Mouse (Mus musculus) kidney, postnatal 0 days (tissue): ENCODE results near the gene Rhpn2. TPM values are rescaled to one million over a fixed set of nuclear protein-coding genes. Genes with fewer than 3 reads are reported as not detected.

Experiments
- ATAC-seq: fragments of 200-750 bp; cut with Nextera tagmentation; replicated peaks from 2 replicates; pipeline ENCODE4 v1.8.0; 2017; ENCODE audit warnings: low read depth, moderate number of reproducible peaks, moderate TSS enrichment, moderate library complexity; ENCODE audit not compliant: low FRiP score
- DNase-seq: peaks from one replicate; pipeline ENCODE4 v3.0.0-alpha.2; 2016; ENCODE audit warnings: low spot score
- H3K27ac ChIP-seq: fragments of 300-500 bp; sonication (generic); 2 replicates; pipeline ENCODE4 v1.5.1; 2014; ENCODE audit warnings: mild to moderate bottlenecking
- H3K27me3 ChIP-seq: fragments of 300-500 bp; sonication (generic); 2 replicates; pipeline ENCODE4 v1.6.1; 2014; ENCODE audit warnings: low read length, mixed read lengths; ENCODE audit not compliant: insufficient read depth
- H3K36me3 ChIP-seq: fragments of 300-500 bp; sonication (generic); 2 replicates; pipeline ENCODE4 v1.6.1; 2014; ENCODE audit warnings: low read length, mixed read lengths; ENCODE audit not compliant: insufficient read depth
- H3K4me1 ChIP-seq: fragments of 300-500 bp; sonication (generic); replicated peaks from 2 replicates; pipeline ENCODE4 v1.6.1; 2014; ENCODE audit warnings: antibody characterized with exemption, low read length, mixed read lengths; ENCODE audit not compliant: insufficient read depth
- H3K4me2 ChIP-seq: fragments of 300-500 bp; sonication (generic); 2 replicates; pipeline ENCODE4 v1.6.1; 2014; ENCODE audit warnings: mild to moderate bottlenecking, low read length, moderate library complexity, mixed read lengths
- H3K4me3 ChIP-seq: fragments of 300-500 bp; sonication (generic); replicated peaks from 2 replicates; pipeline ENCODE4 v1.5.1; 2014; ENCODE audit warnings: low read depth, low read length
- H3K9ac ChIP-seq: fragments of 300-500 bp; sonication (generic); 2 replicates; pipeline ENCODE4 v1.6.1; 2014; ENCODE audit warnings: low read depth, low read length
- H3K9me3 ChIP-seq: fragments of 300-500 bp; sonication (generic); replicated peaks from 2 replicates; pipeline ENCODE4 v1.6.1; 2016; ENCODE audit warnings: low read length, inconsistent platforms, mixed read lengths
- CTCF ChIP-seq: IDR thresholded peaks from 2 replicates; pipeline ENCODE4 v1.5.1; 2016; ENCODE audit warnings: antibody characterized with exemption, low read depth, mild to moderate bottlenecking, moderate library complexity
- WGBS: fragments of 180-500 bp; shearing (Covaris S2); extraction: QIAGEN DNeasy Blood & Tissue Kit; methylation state at CpG from one replicate; pipeline ENCODE4 v1.1.7; 2014; 5-methylcytosine and 5-hydroxymethylcytosine counted together
- polyA plus RNA-seq: library from polyadenylated mRNA; unstranded; fragments of >200 nt; fragmentation: Nextera tagmentation; extraction: Ambion mirVana; gene quantifications from 2 replicates; pipeline ENCODE4 v1.2.1, GENCODE M21; 2015

Gene Rhpn2
- polyA plus RNA-seq, 1 experiment from 2014 or later = 14.6 TPM

- WGBS = 87% methylated on average over 8 of the region's 8 CpGs
- no peaks in the 10 kb centered on the region for H3K27me3 ChIP-seq
These were observed 46.4 kb downstream of the Rhpn2 start for GRCm38 (mm10) chr7:35380351-35380750.

DNA sequence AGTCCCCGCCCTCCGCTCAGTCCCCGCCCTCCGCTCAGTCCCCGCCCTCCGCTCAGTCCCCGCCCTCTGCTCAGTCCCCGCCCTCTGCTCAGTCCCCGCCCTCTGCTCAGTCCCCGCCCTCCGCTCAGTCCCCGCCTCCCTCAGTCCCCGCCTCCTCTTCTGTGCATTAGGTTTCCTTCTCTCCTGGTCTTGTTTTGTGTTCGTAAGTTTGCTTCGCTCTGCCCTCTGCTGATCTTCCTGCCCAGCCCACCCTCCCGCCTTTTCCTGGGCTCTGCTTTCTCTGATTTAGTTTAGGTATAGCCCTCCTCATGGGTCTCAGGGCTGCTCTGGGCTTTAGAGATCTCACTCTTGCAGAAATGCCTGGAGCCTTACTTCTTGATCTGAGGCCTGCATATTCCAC, 47.9 kb downstream of the Rhpn2 start:
- WGBS = 63% methylated on average over 15 of the region's 16 CpGs
- Histone ChIP-seq H3K9ac (no peak overlapping the region), H3K27ac (no peak overlapping the region), H3K4me3 (no peak overlapping the region), H3K27me3 (no peaks in the 10 kb centered on the region), H3K4me1 (no peaks in the 10 kb centered on the region), H3K4me2 (no peak overlapping the region), H3K36me3 (peaks cover 10% of the 10 kb centered on the region; the same call in 1 of the 2 replicates), H3K9me3 (no peaks in the 10 kb centered on the region)
- ATAC-seq (0 out of 2 replicates have a peak, but pooled peaks have one; percentile 8), DNase-seq (no peak)
- TF ChIP-seq CTCF = no peak

More at GRCm38 (mm10) chr7:35380351-35380750, 46.4 kb downstream of the Rhpn2 start:
- Histone ChIP-seq H3K27ac (no peak overlapping the region), H3K9ac (no peak overlapping the region), H3K36me3 (peaks cover 3% of the 10 kb centered on the region; the same call in 1 of the 2 replicates), H3K4me1 (no peaks in the 10 kb centered on the region), H3K4me3 (no peak overlapping the region), H3K9me3 (no peaks in the 10 kb centered on the region), H3K4me2 (no peak overlapping the region)
- no peak for DNase-seq
- TF ChIP-seq CTCF = no peak
- no peak for ATAC-seq

- ATAC-seq = peak; percentile 66; the same call in 1 of the 2 replicates
- 0 out of 2 replicates have a peak, but pooled peaks cover 10% of the 10 kb centered on the region for H3K36me3 ChIP-seq
- no peak overlapping the region for H3K27ac ChIP-seq
- H3K9me3 ChIP-seq = no peaks in the 10 kb centered on the region
- H3K4me1 ChIP-seq = no peaks in the 10 kb centered on the region
- H3K4me3 ChIP-seq = no peak overlapping the region
- H3K9ac ChIP-seq = no peak overlapping the region
- no peak for DNase-seq
- WGBS = 20% methylated on average over 2 of the region's 2 CpGs
- H3K27me3 ChIP-seq = no peaks in the 10 kb centered on the region
- H3K4me2 ChIP-seq = no peak overlapping the region
- TF ChIP-seq CTCF = no peak
These were observed 48.9 kb downstream of the Rhpn2 start for GRCm38 (mm10) chr7:35382706-35383353.

GRCm38 (mm10) chr7:35386525-35386952, 52.6 kb downstream of the Rhpn2 start:
- H3K4me2 ChIP-seq = no peak overlapping the region
- H3K27me3 ChIP-seq = no peaks in the 10 kb centered on the region
- no peak overlapping the region for H3K4me3 ChIP-seq
- ATAC-seq = peak; percentile 21; the same call in 1 of the 2 replicates
- peak overlapping the region; percentile 67 for H3K27ac ChIP-seq
- peaks cover 7% of the 10 kb centered on the region; the same call in 1 of the 2 replicates for H3K4me1 ChIP-seq
- TF ChIP-seq CTCF = peak; percentile 66
- DNase-seq = peak; percentile 57
- 55% methylated on average over 6 of the region's 6 CpGs for WGBS
- H3K9ac ChIP-seq = no peak overlapping the region
- H3K9me3 ChIP-seq = no peaks in the 10 kb centered on the region
- H3K36me3 ChIP-seq = 0 out of 2 replicates have a peak, but pooled peaks cover 10% of the 10 kb centered on the region

DNA sequence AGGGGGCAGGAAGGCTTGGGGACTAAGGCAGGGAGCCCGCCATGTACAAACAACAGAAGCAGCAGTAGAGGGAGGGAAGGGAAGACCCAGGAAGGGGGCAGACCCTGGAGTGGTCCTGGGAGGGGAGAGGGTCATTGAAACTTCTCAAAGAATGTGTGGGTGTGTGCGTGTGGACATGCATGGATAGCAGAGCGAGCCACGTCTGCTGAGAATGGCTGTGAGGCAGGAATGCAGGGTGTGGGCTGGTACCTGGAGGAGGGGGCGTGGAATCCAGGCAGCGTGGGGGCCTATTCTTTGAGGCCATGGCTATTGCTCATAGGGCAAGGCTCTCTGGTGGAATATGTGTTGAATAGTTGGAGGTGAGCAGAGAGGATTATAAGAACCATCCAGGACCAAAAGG, 54.7 kb downstream of the Rhpn2 start:
- WGBS = 23% methylated on average over 6 of the region's 6 CpGs
- no peaks in the 10 kb centered on the region for H3K9me3 ChIP-seq

DNA sequence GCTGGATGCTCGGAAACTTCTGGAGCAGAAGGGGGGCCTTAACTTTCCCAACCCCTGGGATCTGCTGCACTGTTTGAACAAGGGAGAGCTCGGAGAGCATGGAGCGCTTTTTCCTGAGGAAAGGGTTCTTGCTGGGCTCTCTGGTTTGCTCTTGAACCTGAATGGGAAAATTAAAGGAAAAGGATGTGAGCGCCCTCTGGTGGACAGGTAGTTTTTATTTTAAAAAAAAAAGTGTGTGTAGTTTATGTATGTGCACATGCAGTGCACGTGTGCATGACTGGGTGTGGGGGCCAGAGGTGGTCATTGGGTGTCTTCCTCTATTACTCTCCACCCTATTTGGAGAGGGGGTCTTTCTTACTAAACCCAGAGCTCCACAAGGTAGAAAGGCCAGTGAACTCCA, 59.0 kb downstream of the Rhpn2 start:
- 63% methylated on average over 5 of the region's 5 CpGs for WGBS
- DNase-seq (peak; percentile 58), ATAC-seq (no peak)
- H3K27ac ChIP-seq = no peak overlapping the region
- peaks cover 14% of the 10 kb centered on the region for H3K4me1 ChIP-seq
- H3K9me3 ChIP-seq = no peaks in the 10 kb centered on the region
- no peak overlapping the region for H3K4me2 ChIP-seq
- no peak overlapping the region for H3K9ac ChIP-seq
- no peaks in the 10 kb centered on the region for H3K27me3 ChIP-seq
- H3K4me3 ChIP-seq = no peak overlapping the region
- peak; percentile 65 for TF ChIP-seq CTCF
- H3K36me3 ChIP-seq = peaks cover 7% of the 10 kb centered on the region; the same call in 1 of the 2 replicates

More for the DNA sequence above, 54.7 kb downstream of the Rhpn2 start:
- no peak for TF ChIP-seq CTCF
- H3K27me3 ChIP-seq = no peaks in the 10 kb centered on the region
- H3K4me3 ChIP-seq = no peak overlapping the region
- H3K27ac ChIP-seq = peak overlapping the region; percentile 58
- peaks cover 7% of the 10 kb centered on the region; the same call in 1 of the 2 replicates for H3K4me1 ChIP-seq
- H3K36me3 ChIP-seq = peaks cover 15% of the 10 kb centered on the region; the same call in 1 of the 2 replicates
- DNase-seq (peak; percentile 85), ATAC-seq (peak; percentile 78)
- no peak overlapping the region for H3K4me2 ChIP-seq
- H3K9ac ChIP-seq = no peak overlapping the region
